Mouse (Mus musculus) heart, postnatal 0 days (tissue): ENCODE data around the gene Magi2. TPM values are rescaled to one million over a fixed set of nuclear protein-coding genes. Genes with fewer than 3 reads are reported as not detected.

Experiments
- ATAC-seq: fragments of 200-750 bp; cut with Nextera tagmentation; 2 replicates; pipeline ENCODE4 v1.8.0; 2017; ENCODE audit warnings: low read depth, moderate number of reproducible peaks, moderate library complexity; ENCODE audit not compliant: insufficient read depth
- DNase-seq: peaks from one replicate; pipeline ENCODE4 v3.0.0-alpha.2; 2016; ENCODE audit warnings: low spot score
- H3K27ac ChIP-seq: fragments of 300-500 bp; sonication (generic); 2 replicates; pipeline ENCODE4 v1.5.1; 2014; ENCODE audit warnings: low read depth, mild to moderate bottlenecking
- H3K27me3 ChIP-seq: fragments of 300-500 bp; sonication (generic); 2 replicates; pipeline ENCODE4 v1.6.1; 2014; ENCODE audit warnings: low read length, mixed read lengths; ENCODE audit not compliant: control insufficient read depth, insufficient read depth
- H3K36me3 ChIP-seq: fragments of 300-500 bp; sonication (generic); replicated peaks from 2 replicates; pipeline ENCODE4 v1.6.1; 2014; ENCODE audit warnings: low read length, mixed read lengths; ENCODE audit not compliant: control insufficient read depth, insufficient read depth
- H3K4me1 ChIP-seq: fragments of 300-500 bp; sonication (generic); 2 replicates; pipeline ENCODE4 v1.6.1; 2014; ENCODE audit warnings: antibody characterized with exemption; ENCODE audit not compliant: control insufficient read depth, insufficient read depth
- H3K4me2 ChIP-seq: fragments of 300-500 bp; sonication (generic); 2 replicates; pipeline ENCODE4 v1.6.1; 2014; ENCODE audit warnings: low read depth, mild to moderate bottlenecking, low read length, moderate library complexity
- H3K4me3 ChIP-seq: fragments of 300-500 bp; sonication (generic); 2 replicates; pipeline ENCODE4 v1.5.1; 2014; ENCODE audit warnings: low read depth, low read length
- H3K9ac ChIP-seq: fragments of 300-500 bp; sonication (generic); replicated peaks from 2 replicates; pipeline ENCODE4 v1.6.1; 2014; ENCODE audit warnings: low read depth, low read length, mixed read lengths
- H3K9me3 ChIP-seq: fragments of 300-500 bp; sonication (generic); replicated peaks from 2 replicates; pipeline ENCODE4 v1.6.1; 2016; ENCODE audit warnings: low read length; ENCODE audit not compliant: control insufficient read depth
- CTCF ChIP-seq: IDR thresholded peaks from 2 replicates; pipeline ENCODE4 v1.5.1; 2016; ENCODE audit warnings: antibody characterized with exemption, control low read depth, low read depth
- EP300 ChIP-seq: IDR thresholded peaks from 2 replicates; pipeline ENCODE4 v1.6.1; 2016; ENCODE audit warnings: antibody characterized with exemption, low read depth
- WGBS: fragments of 180-500 bp; shearing (Covaris S2); extraction: QIAGEN DNeasy Blood & Tissue Kit; methylation state at CpG from one replicate; pipeline ENCODE4 v1.1.7; 2014; 5-methylcytosine and 5-hydroxymethylcytosine counted together
- polyA plus RNA-seq: library from polyadenylated mRNA; unstranded; fragments of >200 nt; fragmentation: Nextera tagmentation; extraction: Ambion mirVana; gene quantifications from 2 replicates; pipeline ENCODE4 v1.2.1, GENCODE M21; 2015
- total RNA-seq: library from RNA; depleted of rRNA; stranded (reverse); fragments of >200 nt; gene quantifications from 2 replicates; pipeline ENCODE4 v1.2.3, GENCODE M21; 2014; ENCODE audit warnings: low replicate concordance

Gene Magi2
- total and polyA plus RNA-seq, 2 experiments from 2014 or later, result 1.7 to 9.5 TPM

DNA sequence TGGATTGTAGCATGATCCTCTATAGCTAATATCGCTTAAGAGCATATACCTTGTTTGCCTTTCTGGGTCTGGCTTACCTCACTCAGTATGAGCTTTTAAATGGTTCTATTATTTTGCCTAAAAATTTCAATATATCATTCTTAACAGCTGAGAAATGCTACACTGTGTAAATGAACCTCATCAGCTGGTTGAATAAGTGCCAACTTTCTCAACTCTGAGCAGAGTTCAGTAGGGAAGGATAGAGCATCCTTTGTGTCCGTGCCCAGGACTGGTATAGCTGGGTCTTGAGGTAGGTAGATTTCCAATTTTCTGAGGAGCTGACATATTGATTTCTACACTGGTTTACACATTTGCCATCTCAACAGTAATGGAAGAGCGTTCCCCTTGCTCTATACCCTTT lies 65.7 kb downstream of the Magi2 start:
- Histone ChIP-seq H3K27me3 (no peaks in the 10 kb centered on the region), H3K27ac (no peak overlapping the region), H3K4me1 (no peaks in the 10 kb centered on the region), H3K9ac (no peak overlapping the region), H3K4me3 (no peak overlapping the region), H3K9me3 (no peaks in the 10 kb centered on the region), H3K36me3 (no peaks in the 10 kb centered on the region), H3K4me2 (no peak overlapping the region)
- ATAC-seq, result no peak
- DNase-seq, result no peak
- 68% methylated on average over 3 of the region's 3 CpGs for WGBS
- TF ChIP-seq CTCF, result no peak

DNA sequence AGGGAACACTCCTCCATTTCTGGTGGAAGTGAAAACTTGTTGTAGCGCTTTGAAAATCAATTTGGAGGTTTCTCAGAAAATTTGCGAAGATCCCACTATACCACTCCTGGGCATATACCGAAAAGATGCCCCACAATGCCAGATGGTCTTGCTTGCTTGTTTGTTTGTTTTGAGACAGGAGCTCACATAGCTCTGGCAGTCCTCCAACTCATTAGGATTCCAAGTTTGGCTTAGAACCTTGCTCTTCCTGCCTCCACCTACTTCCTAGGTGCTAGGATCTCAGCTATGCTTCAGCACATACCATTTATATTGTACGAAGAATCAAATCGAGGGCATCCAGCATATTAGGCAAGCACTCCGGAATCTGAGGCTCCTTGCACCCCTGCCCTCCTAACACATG lies 79.8 kb downstream of the Magi2 start:
- no peak overlapping the region for H3K4me2 ChIP-seq
- DNase-seq, result no peak
- H3K27me3 ChIP-seq, result no peaks in the 10 kb centered on the region
- no peaks in the 10 kb centered on the region for H3K36me3 ChIP-seq
- 77% methylated on average over 6 of the region's 6 CpGs for WGBS
- no peaks in the 10 kb centered on the region for H3K4me1 ChIP-seq
- H3K27ac ChIP-seq, result no peak overlapping the region
- H3K4me3 ChIP-seq, result no peak overlapping the region
- no peak for ATAC-seq
- no peak for TF ChIP-seq EP300
- no peak for TF ChIP-seq CTCF
- H3K9me3 ChIP-seq, result no peaks in the 10 kb centered on the region
- no peak overlapping the region for H3K9ac ChIP-seq

DNA sequence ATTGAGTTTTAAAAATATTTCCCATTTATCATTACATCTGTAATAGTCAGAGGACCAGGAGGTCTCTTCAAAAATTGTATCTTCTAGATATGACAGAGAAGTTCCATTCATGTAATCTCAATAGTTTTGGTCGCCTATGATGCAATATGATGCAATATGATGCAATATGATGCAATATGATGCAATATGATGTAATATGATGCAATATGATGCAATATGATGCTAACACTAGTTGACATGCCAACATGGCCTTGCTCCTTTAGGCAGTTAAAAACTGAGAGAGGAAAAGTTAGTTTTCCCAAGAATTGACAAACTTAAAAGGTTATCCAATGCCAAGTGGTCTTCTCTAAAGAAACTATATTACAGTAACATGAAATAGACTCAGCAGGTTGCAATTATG lies 83.0 kb downstream of the Magi2 start:
- ATAC-seq, result no peak
- Histone ChIP-seq H3K4me1 (no peaks in the 10 kb centered on the region), H3K4me2 (no peak overlapping the region), H3K9me3 (no peaks in the 10 kb centered on the region), H3K9ac (no peak overlapping the region), H3K27ac (no peak overlapping the region), H3K4me3 (no peak overlapping the region), H3K27me3 (no peaks in the 10 kb centered on the region), H3K36me3 (no peaks in the 10 kb centered on the region)
- 39% methylated on average over 1 of the region's 1 CpGs for WGBS
- TF ChIP-seq EP300, result no peak
- no peak for TF ChIP-seq CTCF
- no peak for DNase-seq

DNA sequence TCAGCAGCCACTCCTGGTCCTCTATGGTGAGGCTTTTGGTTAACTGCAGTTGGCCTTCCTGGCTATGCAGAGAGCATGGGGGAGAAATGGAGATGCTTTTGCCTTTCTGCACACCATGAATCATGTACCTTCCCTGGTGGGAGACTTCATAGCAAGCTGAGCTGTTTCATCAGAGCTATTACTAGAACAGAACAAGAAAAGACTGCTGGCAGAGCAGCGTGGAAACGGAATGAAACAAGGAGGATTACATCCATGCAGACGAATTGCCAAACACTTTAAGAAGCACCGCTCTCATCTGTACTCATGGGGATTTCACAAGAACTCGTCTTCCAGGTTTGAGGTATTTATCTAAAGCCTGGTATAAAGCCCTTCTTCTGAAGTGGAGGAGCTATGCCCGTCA lies 95.7 kb downstream of the Magi2 start:
- ATAC-seq (no peak), DNase-seq (no peak)
- 73% methylated on average over 6 of the region's 6 CpGs for WGBS
- no peak overlapping the region for H3K27ac ChIP-seq
- no peaks in the 10 kb centered on the region for H3K36me3 ChIP-seq
- H3K27me3 ChIP-seq, result no peaks in the 10 kb centered on the region
- no peak overlapping the region for H3K4me3 ChIP-seq
- H3K4me1 ChIP-seq, result no peaks in the 10 kb centered on the region
- H3K9ac ChIP-seq, result no peak overlapping the region
- TF ChIP-seq EP300 (no peak), CTCF (no peak)
- H3K9me3 ChIP-seq, result no peaks in the 10 kb centered on the region
- H3K4me2 ChIP-seq, result no peak overlapping the region

DNA sequence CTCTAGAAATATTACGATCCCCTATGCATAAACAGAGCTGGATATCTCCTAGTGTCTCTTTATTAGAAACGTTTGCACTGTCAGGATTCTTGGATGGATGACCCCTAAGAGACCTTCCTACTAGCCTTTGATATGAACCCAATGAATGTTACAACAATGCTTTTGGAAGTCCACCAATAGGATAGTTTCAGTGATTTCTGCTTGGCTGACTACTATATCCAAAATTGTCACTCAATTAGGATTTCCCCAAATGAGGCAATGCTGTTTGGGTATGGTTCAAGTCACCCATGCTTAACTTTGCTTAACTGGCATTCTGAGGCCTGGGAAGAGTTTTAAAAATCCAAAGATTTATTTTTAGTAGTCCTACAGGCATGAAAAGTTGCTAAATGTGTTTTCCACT lies 110.7 kb downstream of the Magi2 start:
- Histone ChIP-seq H3K36me3 (no peaks in the 10 kb centered on the region), H3K4me2 (no peak overlapping the region), H3K9me3 (no peaks in the 10 kb centered on the region), H3K4me1 (no peaks in the 10 kb centered on the region), H3K27ac (no peak overlapping the region), H3K4me3 (no peak overlapping the region), H3K27me3 (no peaks in the 10 kb centered on the region), H3K9ac (no peak overlapping the region)
- WGBS, result 53% methylated on average over 2 of the region's 2 CpGs
- ATAC-seq (no peak), DNase-seq (no peak)
- no peak for TF ChIP-seq CTCF
- TF ChIP-seq EP300, result no peak

DNA sequence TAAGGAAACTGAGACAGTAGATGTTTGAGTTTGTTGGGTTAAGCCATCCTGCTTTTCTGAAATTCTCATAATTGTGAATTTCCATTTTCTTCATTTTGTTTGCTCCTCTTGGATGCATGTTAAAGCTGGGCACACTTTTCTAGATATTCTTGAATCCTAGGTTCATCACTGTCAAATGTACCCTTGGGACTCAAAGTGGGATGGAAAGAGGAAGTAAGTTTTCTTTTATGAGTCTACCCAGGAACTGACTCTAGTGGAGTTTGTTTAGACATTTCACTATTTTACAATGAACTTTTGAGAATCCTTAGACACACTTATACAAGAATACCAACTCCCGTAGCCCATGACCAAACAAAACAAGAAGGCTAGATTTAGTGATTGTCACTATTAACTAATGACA lies 141.3 kb downstream of the Magi2 start:
- no peak for DNase-seq
- H3K4me1 ChIP-seq, result no peaks in the 10 kb centered on the region
- H3K9me3 ChIP-seq, result no peaks in the 10 kb centered on the region
- no peak for ATAC-seq
- no peak overlapping the region for H3K27ac ChIP-seq
- no peak for TF ChIP-seq EP300
- no peaks in the 10 kb centered on the region for H3K27me3 ChIP-seq
- H3K36me3 ChIP-seq, result no peaks in the 10 kb centered on the region
- no peak overlapping the region for H3K4me3 ChIP-seq
- 69% methylated on average over 1 of the region's 1 CpGs for WGBS
- no peak overlapping the region for H3K4me2 ChIP-seq
- no peak overlapping the region for H3K9ac ChIP-seq
